Mouse (Mus musculus) heart, adult 9 months (tissue): ENCODE data around the gene Ovol2.
A peak's percentile ranks its signal among the peaks of the same experiment; 100 is the strongest.

Experiments
- DNase-seq, 2 experiments: peaks; one replicate each; pipeline ENCODE4 v3.0.0; 2022; ENCODE audit warnings: low spot score in 2 of 2

Ovol2 gene

DNA sequence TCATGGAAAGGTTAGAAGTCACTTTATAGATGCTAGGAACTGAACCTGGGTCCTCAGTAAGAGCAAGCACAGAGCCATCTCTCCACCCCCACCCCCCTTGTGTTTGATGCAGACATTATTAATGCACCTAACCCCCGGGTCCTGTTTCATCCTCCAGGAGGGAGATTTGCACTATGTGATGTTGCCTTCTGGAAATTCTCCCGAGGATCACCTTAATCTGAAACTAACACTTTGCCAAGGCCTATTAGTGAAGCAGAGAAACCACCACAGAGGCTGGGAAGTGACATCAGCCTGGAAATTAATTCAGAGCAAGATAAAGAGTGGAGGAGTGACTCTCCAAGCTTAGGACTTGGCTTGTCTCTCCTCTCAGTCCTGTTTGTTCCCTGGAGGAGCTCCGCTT is 7.7 kb downstream of the Ovol2 start:
- DNase-seq, result no peak

DNA sequence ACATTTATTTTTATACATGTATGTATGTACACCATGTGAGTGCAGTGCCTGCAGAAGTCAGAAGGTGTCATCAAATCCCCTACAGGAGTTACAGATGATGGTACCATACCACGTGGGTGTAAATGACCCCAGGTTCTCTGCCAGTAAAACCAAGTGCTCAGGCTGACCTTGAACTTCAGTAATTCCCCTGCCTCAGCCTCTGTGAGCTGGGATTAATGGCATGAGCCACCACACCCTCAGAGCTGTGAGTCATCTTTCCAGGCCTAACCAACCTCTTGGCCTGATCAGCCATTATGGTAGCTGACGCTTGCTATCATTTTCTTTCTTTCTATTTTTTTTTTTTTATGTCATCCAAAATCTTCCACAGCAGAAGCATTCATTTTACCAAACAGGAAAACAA is 20.6 kb downstream of the Ovol2 start:
- DNase-seq, result no peak

DNA sequence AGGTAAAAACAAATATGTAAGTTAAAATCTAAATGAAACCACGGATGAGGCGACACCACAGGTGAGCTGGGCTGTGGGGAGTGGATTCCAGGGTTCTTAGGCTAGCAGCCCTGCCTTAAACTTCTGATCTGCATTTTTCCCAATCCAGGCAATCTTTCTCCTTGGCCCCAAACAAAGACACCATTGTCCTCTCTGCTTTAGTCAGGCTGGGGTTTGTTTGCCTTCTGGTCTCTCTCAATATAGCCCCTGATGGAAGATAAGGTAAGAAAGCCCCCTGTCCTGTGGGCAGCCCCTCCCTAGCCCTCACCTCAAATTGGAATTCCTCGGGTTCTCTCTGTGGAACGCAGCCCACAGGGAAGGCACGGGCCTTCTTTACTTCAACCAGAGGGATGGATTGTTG is 21.7 kb downstream of the Ovol2 start:
- no peak for DNase-seq

DNA sequence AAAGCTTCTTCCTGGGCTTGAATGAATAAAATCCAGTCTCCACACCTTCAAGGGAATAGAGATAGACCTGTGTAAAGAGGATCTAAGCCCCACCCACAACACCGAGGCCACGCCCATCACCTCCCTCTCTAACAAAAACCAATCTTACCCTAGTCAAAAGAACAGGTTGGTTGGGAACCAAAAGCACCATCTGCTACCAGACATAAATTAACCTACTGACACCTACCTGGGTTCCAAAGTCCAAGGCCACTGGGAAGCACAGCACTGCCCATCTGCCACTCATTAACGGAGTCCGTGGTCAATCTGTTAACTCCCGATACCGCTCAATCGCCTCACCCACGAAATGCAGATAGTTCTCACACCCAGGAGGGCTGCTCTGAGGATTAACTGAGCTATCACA is 23.4 kb downstream of the Ovol2 start:
- no peak for DNase-seq

DNA sequence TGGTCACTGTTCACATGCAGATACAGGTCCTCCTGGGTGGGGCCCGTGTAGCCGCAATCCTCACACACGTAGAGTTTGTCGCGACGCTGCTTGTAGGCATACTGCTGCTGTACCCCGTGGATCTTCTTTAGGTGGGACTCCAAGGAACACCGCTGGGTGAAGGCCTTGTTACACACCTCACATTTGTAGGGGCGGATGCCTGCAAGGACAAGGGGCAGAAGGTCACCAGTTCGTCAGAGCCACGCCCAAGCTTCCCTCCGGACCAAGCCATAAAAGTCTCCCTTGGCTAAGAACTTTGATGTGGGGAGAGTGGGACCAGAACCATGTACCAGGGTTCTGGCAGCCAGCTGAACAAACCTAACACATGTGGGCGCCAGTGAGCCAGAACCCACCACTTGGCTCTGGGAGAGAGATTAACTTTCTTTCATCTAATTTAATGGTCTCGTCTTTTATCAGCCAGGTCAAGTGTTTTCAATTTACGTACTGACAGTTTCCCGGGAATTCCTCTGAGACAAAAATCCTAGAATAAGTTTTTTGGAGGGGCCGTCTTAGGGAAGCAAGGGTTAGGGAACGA is 26.1 kb downstream of the Ovol2 start:
- DNase-seq, result no peak

DNA sequence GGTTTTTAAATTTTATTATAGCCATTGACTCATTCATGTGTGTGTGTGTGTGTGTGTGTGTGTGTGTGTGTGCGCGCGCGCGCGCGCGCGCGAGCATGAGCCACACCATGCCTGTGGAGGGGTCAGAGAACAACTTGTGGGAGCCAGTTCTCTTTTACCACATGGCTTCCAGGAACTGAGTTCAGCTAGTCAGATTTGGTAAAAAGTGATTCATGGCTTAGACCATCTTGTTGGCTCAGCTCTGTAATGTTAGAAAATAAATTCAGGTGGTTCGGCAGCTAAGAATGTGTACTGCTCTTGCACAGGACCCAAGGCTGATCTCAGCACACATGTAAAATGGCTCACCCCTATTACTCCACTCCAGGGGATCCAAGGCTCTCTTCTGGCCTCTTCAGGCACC is 30.8 kb downstream of the Ovol2 start:
- no peak for DNase-seq

DNA sequence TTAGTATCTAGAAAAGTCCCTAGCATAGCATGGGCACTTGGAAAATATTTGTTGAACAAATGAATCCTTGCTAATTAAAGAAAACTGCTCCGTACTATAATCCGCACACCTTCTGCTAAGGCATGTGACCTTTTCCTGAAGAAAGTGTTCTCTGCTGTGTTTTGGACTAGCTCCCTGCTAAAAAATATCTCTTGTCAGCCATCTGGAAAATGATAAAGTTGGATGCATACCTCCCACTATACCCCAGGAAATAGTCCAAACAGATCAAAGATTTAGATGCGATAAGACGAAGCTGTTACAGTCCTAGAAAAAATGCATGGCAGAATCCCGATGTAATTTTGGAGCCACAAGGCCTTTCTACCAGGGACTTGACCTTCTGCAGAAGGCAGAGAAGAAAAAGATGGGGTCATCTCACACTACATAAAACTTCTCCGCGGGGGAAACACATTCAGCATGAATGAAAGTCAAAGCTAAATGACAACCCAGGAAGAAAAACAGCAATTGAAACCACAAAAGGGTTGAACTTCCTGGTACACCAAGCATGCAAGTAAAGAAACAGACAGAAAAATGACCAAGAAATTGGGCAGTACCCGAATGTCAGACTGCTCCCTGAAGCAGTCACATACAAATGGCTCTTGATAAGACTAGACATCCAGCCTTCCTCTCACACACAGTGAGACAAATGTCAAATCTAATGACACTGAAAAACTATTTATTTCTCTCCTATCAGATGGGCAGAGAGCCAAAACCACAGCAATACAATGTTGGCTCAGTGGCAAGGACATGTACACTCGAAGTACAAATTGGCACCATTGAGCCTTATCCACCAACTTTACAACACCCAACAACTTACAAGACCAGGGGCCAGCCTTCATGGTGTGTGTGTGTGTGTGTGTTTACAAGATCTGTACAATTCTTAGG is 31.9 kb downstream of the Ovol2 start:
- no peak for DNase-seq

DNA sequence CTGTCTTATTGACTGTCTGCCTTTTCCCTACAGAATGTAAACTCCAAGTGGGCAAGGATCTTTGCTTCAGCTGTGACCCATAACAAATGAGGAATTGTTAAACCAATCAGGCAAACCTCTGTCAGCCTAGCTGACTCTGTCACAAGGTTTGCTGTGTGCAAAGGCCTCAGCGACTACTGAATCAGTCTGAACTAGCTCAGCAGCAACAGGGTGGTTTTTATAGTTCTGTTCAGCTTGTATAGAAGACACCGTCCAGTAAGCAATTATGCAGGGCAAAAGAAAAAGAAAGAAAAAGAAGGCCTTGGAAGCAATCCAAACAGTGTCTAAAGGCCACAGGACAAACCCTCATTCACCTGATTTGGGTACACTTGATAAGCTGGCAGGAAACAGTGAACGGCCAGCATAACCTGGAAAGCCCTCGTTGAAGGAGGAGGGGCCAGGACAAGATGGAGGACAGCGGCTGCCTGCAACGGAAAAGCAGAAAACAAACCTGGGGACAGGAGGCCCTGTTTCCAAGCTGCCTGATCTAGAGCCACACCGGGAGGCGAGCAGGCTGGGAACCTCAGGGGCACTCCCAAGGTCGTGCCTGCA is 36.7 kb downstream of the Ovol2 start:
- DNase-seq, result no peak

DNA sequence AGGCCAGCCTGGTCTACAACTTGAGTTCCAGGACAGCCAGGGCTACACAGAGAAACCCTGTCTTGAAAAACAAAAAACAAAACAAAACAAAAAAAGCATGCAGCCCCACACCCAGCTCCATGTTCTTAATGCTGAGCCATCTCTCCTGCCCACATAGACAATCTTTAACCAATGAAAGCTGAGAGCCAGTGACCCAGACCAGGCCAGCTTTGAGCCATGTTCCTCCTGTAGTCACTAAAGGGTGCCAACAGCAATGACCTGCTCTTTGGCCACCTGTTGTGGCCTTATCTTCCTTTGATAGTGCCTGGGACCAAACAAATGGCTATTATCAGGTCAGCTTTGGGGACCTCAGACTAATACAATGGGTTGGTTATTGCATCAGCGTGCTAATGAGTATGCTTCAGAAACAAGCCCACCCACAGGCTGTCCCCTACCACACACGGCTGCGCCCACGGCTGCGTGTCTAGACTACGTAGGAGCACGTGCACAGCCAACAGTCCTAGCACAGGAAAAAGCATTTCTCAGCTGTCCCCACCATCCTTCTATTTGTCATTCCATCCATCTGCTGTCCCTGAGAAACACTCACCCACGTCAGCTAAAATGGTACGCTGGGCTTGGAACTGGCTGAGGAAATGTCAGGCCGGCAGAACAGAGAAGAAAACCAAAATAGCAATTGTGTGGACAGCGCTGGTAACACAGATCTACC is 40.2 kb downstream of the Ovol2 start:
- DNase-seq, result no peak

DNA sequence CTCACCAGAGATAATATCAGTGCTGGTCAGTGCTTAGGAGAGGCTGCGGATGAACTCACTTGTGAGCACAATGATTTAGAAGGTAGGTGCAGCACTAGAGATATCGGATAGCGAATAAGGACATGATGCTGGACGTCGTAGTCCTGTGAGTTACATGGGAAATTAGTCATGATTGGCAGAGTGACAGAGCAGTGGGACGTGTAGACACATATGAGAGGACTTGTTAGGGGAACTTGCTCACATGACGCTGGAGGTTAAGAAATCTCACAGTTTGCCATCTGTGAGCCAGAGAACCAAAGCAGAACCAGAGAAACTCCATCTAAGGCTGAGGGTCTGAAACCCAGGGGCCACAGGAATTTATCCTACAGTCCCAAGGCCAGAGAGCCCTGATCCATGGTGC is 41.6 kb downstream of the Ovol2 start:
- DNase-seq, result no peak

DNA sequence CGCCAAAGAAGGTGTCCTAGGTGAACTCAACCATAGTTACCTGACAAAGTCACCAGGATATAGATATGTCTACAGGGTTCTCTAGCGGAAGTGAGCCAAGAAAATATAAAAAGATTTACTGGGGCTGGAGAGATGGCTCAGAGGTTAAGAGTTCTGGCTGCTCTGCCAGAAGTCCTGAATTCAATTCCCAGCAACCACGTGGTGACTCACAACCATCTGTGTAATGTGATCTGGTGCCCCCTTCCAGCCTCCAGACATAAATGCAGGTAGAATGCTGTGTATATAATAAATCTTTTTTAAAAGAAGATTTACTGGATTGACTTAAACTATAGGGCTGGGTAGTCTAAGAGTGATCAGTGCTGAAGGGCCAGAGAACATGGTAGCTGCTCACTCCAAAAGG is 50.5 kb downstream of the Ovol2 start:
- DNase-seq, result no peak

DNA sequence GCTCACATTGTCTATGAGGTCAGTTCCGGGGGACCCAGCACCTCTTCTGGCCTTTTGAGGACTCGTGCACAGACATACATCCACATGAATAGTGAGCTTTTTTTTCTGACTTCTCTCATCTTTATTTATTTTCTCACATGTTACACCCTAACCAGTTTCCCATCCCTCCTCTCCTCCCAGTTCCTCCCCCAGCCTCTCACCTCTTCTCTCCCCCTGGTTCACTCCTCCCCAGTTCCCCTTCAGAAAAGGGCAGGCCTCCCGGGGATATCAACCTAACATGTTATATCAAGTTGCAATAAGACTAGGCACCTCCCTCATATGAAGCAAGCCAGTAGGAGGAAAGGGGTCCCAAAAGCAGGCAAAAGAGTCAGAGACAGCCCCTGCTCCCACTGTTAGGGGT is 51.4 kb downstream of the Ovol2 start:
- DNase-seq, result no peak

DNA sequence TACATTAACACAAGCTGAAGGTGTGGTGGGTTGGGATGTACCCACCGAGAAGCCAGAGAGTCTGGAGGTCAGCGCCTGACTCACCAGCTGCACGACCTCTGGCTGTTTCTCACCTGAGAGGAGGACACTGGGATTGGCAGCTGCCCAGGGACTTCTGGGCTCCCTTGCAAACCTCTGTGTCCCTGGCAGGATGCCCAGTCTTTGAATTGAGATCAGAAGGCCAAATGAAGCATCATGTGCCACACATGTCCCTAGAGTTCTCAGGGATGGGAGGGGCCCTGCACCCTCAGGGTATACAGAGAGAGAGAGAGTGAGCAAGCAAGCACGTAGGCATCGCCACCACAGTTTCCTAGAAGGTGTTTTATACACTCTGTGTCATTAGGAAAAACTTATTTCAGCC is 52.2 kb downstream of the Ovol2 start:
- DNase-seq, result peak; percentile 71 to 88

DNA sequence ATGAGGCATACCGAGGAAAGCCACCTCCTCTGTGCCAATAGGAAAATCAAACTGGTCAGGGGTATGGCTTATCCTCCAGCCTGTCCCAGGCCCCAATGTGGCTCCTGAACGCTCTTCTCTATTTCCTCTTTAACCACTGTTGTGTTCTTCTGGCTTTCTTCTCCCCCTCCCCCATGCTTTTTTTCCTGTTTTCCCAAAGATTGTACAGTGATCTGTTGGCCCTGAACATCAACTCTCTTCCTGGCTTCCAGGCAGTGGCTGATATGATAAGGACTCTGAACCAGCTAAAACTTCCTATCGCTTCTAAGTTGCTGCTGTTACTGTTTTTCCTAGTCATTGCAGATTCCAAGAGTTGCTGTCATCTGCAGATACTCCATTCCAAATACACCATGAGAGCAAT is 55.1 kb downstream of the Ovol2 start:
- no peak for DNase-seq

DNA sequence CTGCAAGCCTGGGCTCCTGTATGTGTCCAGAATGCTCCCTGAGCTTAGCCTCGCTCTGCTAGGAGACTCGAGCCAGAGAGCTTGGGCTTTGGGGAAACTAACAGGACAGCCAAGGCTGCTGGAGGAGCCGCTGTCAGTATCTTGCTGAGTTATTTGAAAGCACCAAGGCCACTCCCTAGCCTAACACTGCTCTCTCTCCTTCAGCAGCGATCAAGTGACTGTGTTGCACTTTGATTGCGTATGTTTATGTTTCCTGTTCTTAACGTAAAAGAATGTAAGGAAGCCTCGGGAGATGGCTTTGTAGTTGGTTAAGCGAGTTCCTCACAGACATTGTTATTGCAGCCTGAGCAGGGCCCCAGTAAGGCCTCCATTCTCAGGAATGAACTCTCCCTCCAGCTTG is 57.2 kb downstream of the Ovol2 start:
- DNase-seq, result no peak

DNA sequence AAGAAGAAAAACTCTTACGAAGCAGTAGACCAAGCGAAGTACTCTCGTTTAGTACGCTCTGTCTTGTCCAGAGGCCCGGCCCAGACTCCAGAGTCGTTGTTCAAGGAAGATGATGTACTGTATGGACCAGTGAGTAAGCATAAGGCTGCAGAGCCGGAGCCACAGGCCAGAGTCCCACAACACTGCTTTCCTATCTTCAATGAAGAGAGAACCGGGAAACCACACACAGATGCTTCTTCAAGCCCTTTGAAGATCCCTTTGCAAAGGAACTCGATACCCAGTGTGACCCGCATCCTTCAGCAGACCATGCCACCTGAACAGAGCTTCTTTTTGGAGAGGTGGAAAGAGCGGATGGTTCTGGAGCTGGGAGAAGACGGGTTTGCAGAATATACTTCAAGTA is 59.9 kb downstream of the Ovol2 start:
- DNase-seq, result no peak

DNA sequence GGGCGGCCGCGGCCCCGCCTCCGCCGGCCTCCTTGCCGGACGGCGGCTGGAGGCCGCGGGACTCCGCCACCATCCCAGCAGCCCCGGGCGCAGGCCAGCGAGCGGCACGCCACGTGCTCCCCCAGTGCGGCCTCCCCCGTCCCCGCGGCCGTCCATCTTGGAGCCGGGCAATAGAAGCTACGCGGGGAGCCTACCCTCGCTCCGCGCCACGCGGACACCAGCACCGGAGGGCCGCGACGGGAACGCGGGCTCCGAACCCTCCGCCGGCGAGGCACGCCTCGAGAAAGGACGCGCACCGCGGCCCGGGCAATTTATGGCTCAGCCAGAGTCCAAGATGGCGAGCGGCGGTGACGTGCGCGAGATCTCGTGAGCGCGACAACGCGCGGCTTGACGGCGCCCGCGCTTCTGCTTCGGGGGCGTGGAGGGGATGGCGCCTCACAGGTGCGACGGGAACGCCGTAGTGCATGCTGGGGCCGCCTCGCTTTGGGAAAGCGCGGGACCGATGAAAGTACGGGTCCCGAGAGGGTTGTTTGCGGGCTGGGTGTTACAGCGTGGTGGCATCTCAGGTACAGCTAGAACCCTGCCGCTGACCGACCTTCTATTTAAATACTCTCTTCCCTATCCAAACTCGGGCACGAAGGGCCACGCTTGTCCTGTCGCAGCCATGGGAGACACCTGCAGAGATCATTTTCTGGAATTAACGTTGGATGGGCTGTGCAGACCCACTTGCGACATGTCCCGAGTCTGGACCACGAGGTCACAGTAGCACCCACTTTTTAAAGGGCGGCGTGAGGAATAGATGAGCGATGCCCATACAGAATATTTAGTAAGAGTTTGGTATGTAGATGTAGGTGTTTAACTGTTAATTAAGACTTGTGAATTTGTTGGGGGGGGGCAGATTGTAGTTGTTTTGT is 61.2 kb downstream of the Ovol2 start, which contains the start of the genes Mgme1 and Snx5:
Gene Mgme1 (plus strand): TSS at position 157 of the 914 bp plus-strand sequence.
Gene Snx5 (minus strand): TSS at position 400 of the 914 bp plus-strand sequence.
- peak; percentile 89 to 92 for DNase-seq

DNA sequence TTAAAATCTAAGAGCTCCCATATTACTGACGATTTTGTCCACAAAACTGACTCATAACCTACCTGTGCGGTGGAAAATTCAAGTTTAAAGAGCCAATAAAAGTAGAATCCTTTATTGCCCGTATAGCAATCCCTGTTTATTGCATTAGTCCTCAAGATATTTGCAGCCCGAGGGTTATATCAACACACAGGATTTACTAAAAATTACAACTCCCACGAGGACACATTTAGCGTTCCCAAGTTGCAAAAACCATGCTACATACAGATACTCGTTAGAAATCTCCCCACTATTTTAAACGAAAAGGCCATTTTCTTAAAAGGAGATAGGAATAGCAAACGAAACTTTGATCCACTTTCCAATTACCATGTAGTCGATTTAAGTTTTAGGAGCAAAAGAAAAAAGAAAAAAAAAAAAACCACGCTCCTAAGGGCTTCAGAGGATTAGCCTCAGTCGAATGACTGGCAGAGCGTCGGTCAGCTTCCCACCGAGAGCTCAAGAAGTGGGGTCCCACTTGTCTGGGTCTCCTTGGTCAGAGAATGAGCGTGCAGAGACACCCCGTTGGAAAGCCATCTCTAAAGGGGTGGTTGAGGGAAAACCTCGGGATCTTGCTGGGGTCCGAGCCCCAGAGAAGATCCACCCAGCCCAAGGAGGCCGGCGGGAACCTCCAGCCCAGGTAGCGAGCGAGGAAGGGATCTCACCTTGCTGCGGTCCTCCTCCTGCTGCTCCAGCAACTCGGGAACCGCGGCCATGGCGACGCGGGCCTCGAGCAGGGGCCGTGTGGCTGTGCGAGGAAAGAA is 62.1 kb downstream of the Ovol2 start:
- no peak for DNase-seq

DNA sequence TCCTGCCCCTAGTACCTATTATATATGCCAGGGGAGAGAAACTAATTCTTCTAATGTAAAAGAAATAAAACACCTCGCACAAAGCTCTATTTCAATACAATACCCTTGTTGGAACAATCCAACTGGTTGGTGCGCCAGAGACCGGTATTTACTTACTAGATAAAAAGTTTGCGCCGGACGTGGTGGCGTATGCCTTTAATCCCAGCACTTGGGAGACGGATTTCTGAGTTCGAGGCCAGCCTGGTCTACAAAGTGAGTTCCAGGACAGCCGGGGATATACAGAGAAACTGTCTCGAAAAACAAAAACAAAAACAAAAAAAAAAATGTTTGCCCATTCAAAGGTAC is 62.7 kb downstream of the Ovol2 start:
- DNase-seq, result no peak

DNA sequence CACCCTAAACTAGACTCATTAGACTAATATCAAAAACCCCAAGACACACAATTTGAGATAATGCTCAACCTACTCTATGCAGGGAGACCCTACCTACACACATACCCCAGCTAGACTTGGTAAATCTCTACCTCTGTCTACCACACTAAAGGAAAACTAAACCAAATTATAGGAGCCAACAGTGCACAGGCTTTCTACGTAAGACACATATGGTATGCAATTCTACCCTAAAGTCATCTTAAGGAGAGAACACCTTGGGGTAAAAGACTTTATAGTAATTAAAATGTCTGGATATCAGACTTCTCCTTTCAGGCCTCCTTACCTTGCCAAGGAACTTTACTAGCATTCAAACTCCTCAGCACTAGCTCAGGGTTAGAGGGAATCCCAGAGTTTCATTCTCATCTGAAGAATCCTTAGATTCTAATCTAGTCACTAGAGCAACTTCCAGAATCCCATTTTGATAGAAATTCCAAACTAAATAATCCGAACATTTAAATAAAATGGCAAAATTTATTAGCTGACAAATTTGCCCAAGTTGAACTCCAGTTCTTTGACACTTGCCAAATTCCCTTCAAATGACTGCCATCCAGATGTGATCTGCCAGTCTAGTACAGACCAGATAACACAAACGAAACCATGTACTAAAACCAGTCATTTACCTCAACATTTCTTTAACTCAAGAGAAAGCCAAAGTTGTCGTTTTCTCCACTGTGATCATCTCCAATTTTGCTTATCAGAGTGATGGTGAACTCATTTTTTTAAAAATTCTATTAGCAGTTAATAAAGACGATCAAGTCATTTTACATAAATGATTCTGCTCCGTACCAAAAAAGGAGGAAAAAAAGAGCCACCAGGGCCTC is 63.3 kb downstream of the Ovol2 start:
- no peak for DNase-seq
